Mouse (Mus musculus) heart, postnatal 0 days (tissue): ENCODE data around the gene Hoxb8.

Experiments
- CTCF ChIP-seq: IDR thresholded peaks from 2 replicates; pipeline ENCODE4 v1.5.1; 2016; ENCODE audit warnings: antibody characterized with exemption, control low read depth, low read depth
- EP300 ChIP-seq: IDR thresholded peaks from 2 replicates; pipeline ENCODE4 v1.6.1; 2016; ENCODE audit warnings: antibody characterized with exemption, low read depth

GRCm38 (mm10) chr11:96298895-96299667, 17.4 kb downstream of the Hoxb8 start:
- TF ChIP-seq EP300: no peak
- TF ChIP-seq CTCF: no peak
